Mouse (Mus musculus) limb, embryonic 15.5 days (tissue): ENCODE results near the gene Rnf181. TPM values are rescaled to one million over a fixed set of nuclear protein-coding genes. Genes with fewer than 3 reads are reported as not detected.

Experiments
- ATAC-seq: fragments of 200-750 bp; cut with Nextera tagmentation; 2 replicates; pipeline ENCODE4 v1.8.0; 2017; ENCODE audit warnings: low read depth, moderate TSS enrichment; ENCODE audit not compliant: insufficient number of reproducible peaks, low FRiP score, low TSS enrichment
- H3K27ac ChIP-seq: fragments of 300-500 bp; sonication (generic); 2 replicates; pipeline ENCODE4 v1.5.1; 2015; ENCODE audit warnings: moderate library complexity, mild to moderate bottlenecking, inconsistent platforms
- H3K27me3 ChIP-seq: fragments of 300-500 bp; sonication (generic); 2 replicates; pipeline ENCODE4 v1.6.1; 2015; ENCODE audit warnings: inconsistent platforms
- H3K36me3 ChIP-seq: fragments of 300-500 bp; sonication (generic); 2 replicates; pipeline ENCODE4 v1.6.1; 2015; ENCODE audit warnings: inconsistent platforms
- H3K4me1 ChIP-seq: fragments of 300-500 bp; sonication (generic); 2 replicates; pipeline ENCODE4 v1.6.1; 2015; ENCODE audit warnings: inconsistent platforms
- H3K4me2 ChIP-seq: fragments of 300-500 bp; sonication (generic); 2 replicates; pipeline ENCODE4 v1.6.1; 2015; ENCODE audit warnings: mild to moderate bottlenecking, inconsistent platforms
- H3K4me3 ChIP-seq: fragments of 300-500 bp; sonication (generic); 2 replicates; pipeline ENCODE4 v1.5.1; 2015; ENCODE audit warnings: mild to moderate bottlenecking, inconsistent platforms
- H3K9ac ChIP-seq: fragments of 300-500 bp; sonication (generic); 2 replicates; pipeline ENCODE4 v1.6.1; 2015; ENCODE audit warnings: inconsistent platforms
- H3K9me3 ChIP-seq: fragments of 300-500 bp; sonication (generic); 2 replicates; pipeline ENCODE4 v1.6.1; 2016; ENCODE audit warnings: inconsistent platforms
- WGBS: fragments of 180-500 bp; shearing (Covaris S2); methylation state at CpG from one replicate; pipeline ENCODE4 v1.1.7; 2015; 5-methylcytosine and 5-hydroxymethylcytosine counted together
- polyA plus RNA-seq: library from polyadenylated mRNA; unstranded; fragments of >200 nt; fragmentation: Nextera tagmentation; extraction: Ambion mirVana; gene quantifications from 2 replicates; pipeline ENCODE4 v1.2.1, GENCODE M21; 2015

Gene Rnf181
- polyA plus RNA-seq, 1 experiment from 2014 or later: 97.2 TPM

- Histone ChIP-seq H3K4me3 (no peak overlapping the region), H3K9ac (no peak overlapping the region), H3K4me2 (no peak overlapping the region), H3K27ac (no peak overlapping the region), H3K9me3 (no peaks in the 10 kb centered on the region), H3K4me1 (no peaks in the 10 kb centered on the region), H3K36me3 (peaks cover 37% of the 10 kb centered on the region), H3K27me3 (no peaks in the 10 kb centered on the region)
- WGBS: 90% methylated on average over 11 of the region's 11 CpGs
- no peak for ATAC-seq
Observed at GRCm38 (mm10) chr6:72313124-72313867, 53.5 kb downstream of the Rnf181 start.

DNA sequence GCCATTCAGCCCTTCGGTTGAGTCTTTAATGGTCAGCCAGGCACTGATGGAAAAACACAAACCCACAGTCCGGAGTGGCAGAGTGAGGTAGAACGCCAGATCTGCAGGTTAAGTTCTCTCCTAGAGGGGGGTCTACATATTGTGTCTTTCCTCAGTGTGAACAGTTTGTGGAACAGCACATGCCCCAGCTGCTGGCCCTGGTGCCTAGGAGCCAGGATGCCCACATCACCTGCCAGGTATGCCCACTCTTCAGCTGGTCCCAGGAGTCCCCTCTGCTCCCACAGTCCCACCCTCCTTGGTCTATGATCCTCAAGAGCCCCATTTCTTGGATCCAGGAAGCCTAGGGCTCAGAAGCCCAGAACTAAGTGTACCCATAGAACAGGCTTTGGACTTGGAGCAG is 54.6 kb downstream of the Rnf181 start:
- H3K4me3 ChIP-seq: no peak overlapping the region
- no peak for ATAC-seq
- H3K27ac ChIP-seq: no peak overlapping the region
- no peaks in the 10 kb centered on the region for H3K4me1 ChIP-seq
- no peaks in the 10 kb centered on the region for H3K27me3 ChIP-seq
- H3K9me3 ChIP-seq: no peaks in the 10 kb centered on the region
- H3K4me2 ChIP-seq: no peak overlapping the region
- peaks cover 26% of the 10 kb centered on the region for H3K36me3 ChIP-seq
- no peak overlapping the region for H3K9ac ChIP-seq
- 80% methylated on average over 3 of the region's 3 CpGs for WGBS

Other genes starting within 250 kb of the Rnf181 start
- 17.0 and 20.2 TPM in 2 replicates for gene Atoh8, start 131.4 kb downstream of the Rnf181 start, polyA plus RNA-seq
- not detected in 2 replicates for gene Sftpb, start 62.3 kb downstream of the Rnf181 start, polyA plus RNA-seq
- 34.0 and 38.2 TPM in 2 replicates for gene Usp39, start 21.8 kb downstream of the Rnf181 start, polyA plus RNA-seq
- gene 0610030E20Rik, start 19.6 kb downstream of the Rnf181 start, polyA plus RNA-seq: 28.7 and 30.3 TPM in 2 replicates
- 12.6 and 13.8 TPM in 2 replicates for gene Tmem150a, start 11.5 kb downstream of the Rnf181 start, polyA plus RNA-seq
- 20.5 and 22.2 TPM in 2 replicates for gene Vamp5, start 13.5 kb upstream of the Rnf181 start, polyA plus RNA-seq
- gene Vamp8, start 23.7 kb upstream of the Rnf181 start, polyA plus RNA-seq: 174 and 184 TPM in 2 replicates
- 48.0 and 52.6 TPM in 2 replicates for gene Ggcx, start 47.4 kb upstream of the Rnf181 start, polyA plus RNA-seq
- gene Mat2a, start 72.6 kb upstream of the Rnf181 start, polyA plus RNA-seq: 334 and 355 TPM in 2 replicates
- 0.17 and 0.36 TPM in 2 replicates for gene Sh2d6, start 154.8 kb upstream of the Rnf181 start, polyA plus RNA-seq
- gene Capg, start 177.4 kb upstream of the Rnf181 start, polyA plus RNA-seq: 123 and 127 TPM in 2 replicates
- gene Elmod3, start 231.5 kb upstream of the Rnf181 start, polyA plus RNA-seq: 18.2 and 18.8 TPM in 2 replicates
- gene Retsat, start 231.5 kb upstream of the Rnf181 start, polyA plus RNA-seq: 16.3 and 17.3 TPM in 2 replicates